Mouse (Mus musculus) ovary, adult 18-20 months (tissue): ENCODE data around the gene Cd151.
A peak's percentile ranks its signal among the peaks of the same experiment; 100 is the strongest.

ENCODE experiments used
- DNase-seq: peaks from one replicate; pipeline ENCODE4 v3.0.0; 2022; ENCODE audit warnings: low spot score, mixed read lengths

Gene Cd151

GRCm38 (mm10) chr7:141457986-141458660, 9.1 kb upstream of the Cd151 start:
- DNase-seq, result no peak

- no peak for DNase-seq
Observed at GRCm38 (mm10) chr7:141458661-141459060, 8.5 kb upstream of the Cd151 start.

- no peak for DNase-seq
Observed at GRCm38 (mm10) chr7:141459301-141459711, 7.9 kb upstream of the Cd151 start.

GRCm38 (mm10) chr7:141460001-141460390, 7.2 kb upstream of the Cd151 start:
- DNase-seq, result no peak

GRCm38 (mm10) chr7:141460391-141461113, 6.6 kb upstream of the Cd151 start, which contains the start of gene Cracr2b:
Gene Cracr2b, plus strand, starts transcription at chr7:141461094.
- DNase-seq, result no peak

- no peak for DNase-seq
Observed at GRCm38 (mm10) chr7:141461521-141462332, 5.5 kb upstream of the Cd151 start.

GRCm38 (mm10) chr7:141462333-141462821, 4.8 kb upstream of the Cd151 start:
- DNase-seq, result no peak

- no peak for DNase-seq
Observed at GRCm38 (mm10) chr7:141463824-141464602, 3.2 kb upstream of the Cd151 start.

GRCm38 (mm10) chr7:141464603-141465201, 2.5 kb upstream of the Cd151 start:
- DNase-seq, result peak; percentile 26

GRCm38 (mm10) chr7:141465388-141466044, 1.7 kb upstream of the Cd151 start:
- no peak for DNase-seq

GRCm38 (mm10) chr7:141466045-141466394, 1.2 kb upstream of the Cd151 start:
- no peak for DNase-seq

- no peak for DNase-seq
Observed at GRCm38 (mm10) chr7:141466607-141467148, 514 bp upstream of the Cd151 start.

- DNase-seq, result peak; percentile 31
Observed at GRCm38 (mm10) chr7:141468164-141468521, 951 bp downstream of the Cd151 start.

GRCm38 (mm10) chr7:141468522-141469211, 1.5 kb downstream of the Cd151 start:
- peak; percentile 77 for DNase-seq

GRCm38 (mm10) chr7:141469352-141469751, 2.2 kb downstream of the Cd151 start:
- no peak for DNase-seq

- DNase-seq, result peak; percentile 43
Observed at GRCm38 (mm10) chr7:141469901-141470636, 2.9 kb downstream of the Cd151 start.

- DNase-seq, result no peak
Observed at GRCm38 (mm10) chr7:141470637-141470944, 3.4 kb downstream of the Cd151 start.

GRCm38 (mm10) chr7:141471236-141471635, 4.0 kb downstream of the Cd151 start:
- DNase-seq, result no peak

- peak; percentile 71 for DNase-seq
Observed at GRCm38 (mm10) chr7:141472226-141472625, 5.0 kb downstream of the Cd151 start.
